Mouse (Mus musculus) adrenal gland, postnatal 14 days (tissue): ENCODE results near the gene Fli1. TPM values are rescaled to one million over a fixed set of nuclear protein-coding genes. Genes with fewer than 3 reads are reported as not detected.

Source experiments
- DNase-seq: peaks from one replicate; pipeline ENCODE4 v3.0.0; 2021; ENCODE audit warnings: mixed read lengths
- total RNA-seq: library from RNA; stranded (reverse); gene quantifications from 2 replicates; pipeline ENCODE4 v1.2.3, GENCODE M21; 2021

The Fli1 gene
- total RNA-seq, 1 experiment from 2014 or later = 23.6 TPM

- DNase-seq = no peak
These were observed 7.1 kb upstream of the Fli1 start for GRCm38 (mm10) chr9:32549462-32550384.

- DNase-seq = no peak
These were observed 4.1 kb upstream of the Fli1 start for GRCm38 (mm10) chr9:32546731-32547130.

GRCm38 (mm10) chr9:32544731-32545661 is 2.3 kb upstream of the Fli1 start:
- DNase-seq = peak; percentile 49

GRCm38 (mm10) chr9:32543923-32544575 is 1.4 kb upstream of the Fli1 start:
- no peak for DNase-seq

- DNase-seq = no peak
These were observed 450 bp upstream of the Fli1 start for GRCm38 (mm10) chr9:32543040-32543581.

- peak; percentile 43 for DNase-seq
These were observed 1.3 kb downstream of the Fli1 start for GRCm38 (mm10) chr9:32541223-32541901.

GRCm38 (mm10) chr9:32540406-32541222 is 2.0 kb downstream of the Fli1 start:
- peak; percentile 56 for DNase-seq

GRCm38 (mm10) chr9:32540061-32540405 is 2.6 kb downstream of the Fli1 start:
- DNase-seq = no peak

GRCm38 (mm10) chr9:32539321-32539761 is 3.3 kb downstream of the Fli1 start:
- no peak for DNase-seq

GRCm38 (mm10) chr9:32538124-32538523 is 4.5 kb downstream of the Fli1 start:
- no peak for DNase-seq

GRCm38 (mm10) chr9:32537706-32538105 is 5.0 kb downstream of the Fli1 start:
- DNase-seq = no peak

GRCm38 (mm10) chr9:32535201-32535955 is 7.3 kb downstream of the Fli1 start:
- no peak for DNase-seq

GRCm38 (mm10) chr9:32534025-32534615 is 8.5 kb downstream of the Fli1 start:
- DNase-seq = no peak

GRCm38 (mm10) chr9:32531588-32531987 is 11.1 kb downstream of the Fli1 start:
- no peak for DNase-seq

GRCm38 (mm10) chr9:32530975-32531374 is 11.7 kb downstream of the Fli1 start:
- no peak for DNase-seq

- DNase-seq = no peak
These were observed 12.5 kb downstream of the Fli1 start for GRCm38 (mm10) chr9:32530188-32530587.

- DNase-seq = no peak
These were observed 13.1 kb downstream of the Fli1 start for GRCm38 (mm10) chr9:32529594-32529993.

- no peak for DNase-seq
These were observed 15.3 kb downstream of the Fli1 start for GRCm38 (mm10) chr9:32527329-32527728.

- no peak for DNase-seq
These were observed 16.9 kb downstream of the Fli1 start for GRCm38 (mm10) chr9:32525787-32526186.
